Mouse (Mus musculus) kidney, embryonic 15.5 days (tissue): ENCODE measurements around the gene Pkm. TPM values are rescaled to one million over a fixed set of nuclear protein-coding genes. Genes with fewer than 3 reads are reported as not detected.

Source experiments
- ATAC-seq: fragments of 200-750 bp; cut with Nextera tagmentation; replicated peaks from 2 replicates; pipeline ENCODE4 v1.8.0; 2017; ENCODE audit warnings: moderate TSS enrichment; ENCODE audit not compliant: low FRiP score
- H3K27ac ChIP-seq: fragments of 300-500 bp; sonication (generic); 2 replicates; pipeline ENCODE4 v1.5.1; 2015; ENCODE audit warnings: mild to moderate bottlenecking, inconsistent platforms
- H3K27me3 ChIP-seq: fragments of 300-500 bp; sonication (generic); 2 replicates; pipeline ENCODE4 v1.6.1; 2015; ENCODE audit warnings: inconsistent platforms
- H3K36me3 ChIP-seq: fragments of 300-500 bp; sonication (generic); 2 replicates; pipeline ENCODE4 v1.6.1; 2015; ENCODE audit warnings: inconsistent platforms
- H3K4me1 ChIP-seq: fragments of 300-500 bp; sonication (generic); 2 replicates; pipeline ENCODE4 v1.6.1; 2015; ENCODE audit warnings: inconsistent platforms
- H3K4me2 ChIP-seq: fragments of 300-500 bp; sonication (generic); 2 replicates; pipeline ENCODE4 v1.6.1; 2015; ENCODE audit warnings: moderate library complexity, mild to moderate bottlenecking, inconsistent platforms
- H3K4me3 ChIP-seq: fragments of 300-500 bp; sonication (generic); replicated peaks from 2 replicates; pipeline ENCODE4 v1.5.1; 2015; ENCODE audit warnings: mild to moderate bottlenecking, inconsistent platforms
- H3K9ac ChIP-seq: fragments of 300-500 bp; sonication (generic); 2 replicates; pipeline ENCODE4 v1.6.1; 2015; ENCODE audit warnings: mild to moderate bottlenecking, inconsistent platforms
- H3K9me3 ChIP-seq: fragments of 300-500 bp; sonication (generic); replicated peaks from 2 replicates; pipeline ENCODE4 v1.6.1; 2016; ENCODE audit warnings: inconsistent platforms
- WGBS: fragments of 180-500 bp; shearing (Covaris S2); methylation state at CpG from one replicate; pipeline ENCODE4 v1.1.7; 2015; ENCODE audit warnings: mixed read lengths; 5-methylcytosine and 5-hydroxymethylcytosine counted together
- polyA plus RNA-seq: library from polyadenylated mRNA; unstranded; fragments of >200 nt; fragmentation: Nextera tagmentation; extraction: Ambion mirVana; gene quantifications from 2 replicates; pipeline ENCODE4 v1.2.1, GENCODE M21; 2015

Pkm gene
- polyA plus RNA-seq, 1 experiment from 2014 or later: 1,340 TPM

DNA sequence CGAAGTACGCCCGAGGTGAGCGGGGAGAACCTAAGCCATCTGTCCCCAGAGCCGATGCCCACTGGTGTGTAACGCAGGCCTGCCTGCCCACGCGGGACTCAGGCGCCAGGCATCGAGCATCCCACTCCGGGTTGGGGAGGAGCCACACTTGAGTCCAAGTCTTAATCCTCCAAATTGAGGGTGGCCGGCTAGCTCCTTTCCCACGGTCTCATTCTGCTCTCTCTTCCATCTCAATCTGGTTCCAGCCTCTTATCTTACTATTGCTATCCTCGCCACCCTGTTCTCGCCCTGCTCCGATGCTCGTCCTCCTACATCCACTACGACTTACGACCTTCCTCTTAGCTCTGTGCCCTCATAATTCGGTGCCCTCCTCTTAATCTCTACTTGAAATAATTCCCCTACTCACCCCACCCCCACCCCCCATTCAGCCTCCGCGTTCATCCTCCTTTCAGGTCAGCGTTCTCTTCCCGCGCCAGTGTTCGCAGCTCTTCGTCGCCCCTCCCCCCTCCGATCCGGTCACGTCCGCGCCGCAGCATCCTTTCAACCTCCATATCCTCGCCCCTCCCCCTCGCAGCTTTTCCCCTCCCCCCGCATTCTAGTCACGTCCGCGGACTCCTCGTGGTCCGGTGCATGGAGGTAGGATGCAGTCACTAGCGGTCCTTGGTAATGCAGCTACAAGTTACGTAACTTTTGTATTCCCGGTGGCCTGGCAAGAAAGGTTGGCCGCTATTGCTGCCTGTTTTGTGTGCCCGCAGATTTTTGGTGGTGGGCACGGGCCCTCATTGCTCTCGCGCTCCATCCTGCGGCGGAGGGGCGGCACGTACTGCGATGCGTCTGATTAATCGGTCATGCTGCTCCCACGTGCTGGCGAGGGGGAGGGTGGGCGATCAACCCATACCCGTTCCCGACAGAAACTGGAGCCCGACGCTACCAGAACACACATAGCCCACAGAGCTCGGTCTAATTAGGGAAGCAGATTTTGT is 758 bp downstream of the Pkm start:
- Histone ChIP-seq H3K4me1 (peaks cover 45% of the 10 kb centered on the region), H3K9ac (peak overlapping the region; percentile 89), H3K36me3 (peaks cover 21% of the 10 kb centered on the region), H3K27me3 (no peaks in the 10 kb centered on the region), H3K27ac (peak overlapping the region; percentile 98), H3K9me3 (no peaks in the 10 kb centered on the region), H3K4me3 (peak overlapping the region; percentile 93), H3K4me2 (peak overlapping the region; percentile 75)
- under 1% methylated on average over 65 of the region's 65 CpGs for WGBS
- peak; percentile 27 for ATAC-seq

DNA sequence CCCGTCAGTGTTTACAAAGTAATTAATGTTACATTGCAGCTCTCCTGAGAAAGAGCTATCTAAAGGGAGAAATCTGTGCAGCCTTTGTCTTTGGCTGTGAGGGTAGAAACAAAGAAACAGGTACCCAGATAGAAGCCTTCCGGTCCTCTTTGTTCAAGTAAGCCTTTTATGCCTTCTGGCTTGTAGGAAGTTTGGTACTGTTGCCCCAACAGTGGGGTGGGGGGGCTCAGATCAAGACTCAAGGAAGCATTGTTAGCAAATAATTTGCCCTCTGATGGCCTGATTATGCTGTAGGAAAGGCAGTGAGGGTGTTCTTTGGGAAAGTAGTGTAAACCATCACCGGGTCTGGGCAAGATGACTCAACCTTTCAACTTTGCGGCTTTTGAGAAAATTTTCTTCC is 2.0 kb downstream of the Pkm start:
- no peaks in the 10 kb centered on the region for H3K27me3 ChIP-seq
- H3K4me1 ChIP-seq: peaks cover 53% of the 10 kb centered on the region
- peaks cover 33% of the 10 kb centered on the region for H3K36me3 ChIP-seq
- H3K4me3 ChIP-seq: peak overlapping the region; percentile 93
- WGBS: 7% methylated on average over 4 of the region's 4 CpGs
- H3K9me3 ChIP-seq: no peaks in the 10 kb centered on the region
- peak overlapping the region; percentile 75 for H3K4me2 ChIP-seq
- H3K27ac ChIP-seq: peak overlapping the region; percentile 98
- peak overlapping the region; percentile 89 for H3K9ac ChIP-seq
- no peak for ATAC-seq

DNA sequence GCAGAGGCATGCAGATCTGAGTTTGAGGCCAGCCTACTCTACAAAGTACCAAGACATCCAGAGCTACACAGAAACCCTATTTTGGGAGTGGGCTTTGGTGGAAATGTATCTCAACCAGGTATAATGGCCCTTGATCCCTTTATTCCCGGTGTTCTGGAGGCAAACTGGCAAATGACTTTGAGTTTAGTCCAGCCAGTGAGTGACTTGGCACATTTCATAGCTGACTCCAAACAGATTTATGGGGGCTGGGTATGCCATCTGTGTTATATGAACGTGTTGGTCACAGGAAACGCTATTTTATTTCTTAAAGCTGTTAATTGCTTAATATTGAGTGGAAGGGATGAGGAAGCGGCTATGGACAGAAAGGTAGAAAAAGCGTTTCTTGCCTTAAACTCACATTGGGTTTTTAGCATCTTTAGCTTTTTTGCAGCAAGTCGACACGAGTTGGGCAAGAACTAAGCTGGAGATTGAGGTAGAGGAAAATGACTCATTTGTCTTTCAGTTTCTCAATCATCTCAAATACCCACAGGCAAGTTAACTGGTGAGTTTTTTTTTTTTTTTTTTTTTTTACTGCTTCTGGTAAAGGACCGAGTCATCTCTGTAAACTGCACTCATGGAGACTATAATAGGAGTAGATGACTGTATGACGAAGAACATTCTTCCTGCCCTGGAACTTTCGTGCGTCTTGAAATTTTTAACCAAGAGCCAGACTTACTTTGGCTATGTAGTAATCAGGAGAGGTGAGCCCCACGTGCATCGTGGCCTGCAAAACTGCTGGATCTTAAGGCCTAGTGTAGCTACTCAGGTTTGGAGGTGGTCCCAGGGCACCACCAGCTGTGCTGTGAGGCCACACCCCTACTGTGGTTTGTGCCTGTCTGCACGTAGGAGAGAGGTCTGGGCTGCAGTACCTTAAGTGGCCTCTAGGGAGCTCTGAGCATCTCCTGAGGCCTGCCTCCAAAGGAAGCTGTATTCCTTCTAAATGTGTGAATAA is 3.2 kb downstream of the Pkm start:
- Histone ChIP-seq H3K4me2 (peak overlapping the region; percentile 75), H3K9me3 (no peaks in the 10 kb centered on the region), H3K9ac (no peak overlapping the region), H3K4me3 (peak overlapping the region; percentile 93), H3K36me3 (peaks cover 45% of the 10 kb centered on the region), H3K27me3 (no peaks in the 10 kb centered on the region), H3K4me1 (peaks cover 64% of the 10 kb centered on the region), H3K27ac (peak overlapping the region; percentile 69)
- 23% methylated on average over 14 of the region's 14 CpGs for WGBS
- ATAC-seq: peak; percentile 15; the same call in 1 of the 2 replicates

DNA sequence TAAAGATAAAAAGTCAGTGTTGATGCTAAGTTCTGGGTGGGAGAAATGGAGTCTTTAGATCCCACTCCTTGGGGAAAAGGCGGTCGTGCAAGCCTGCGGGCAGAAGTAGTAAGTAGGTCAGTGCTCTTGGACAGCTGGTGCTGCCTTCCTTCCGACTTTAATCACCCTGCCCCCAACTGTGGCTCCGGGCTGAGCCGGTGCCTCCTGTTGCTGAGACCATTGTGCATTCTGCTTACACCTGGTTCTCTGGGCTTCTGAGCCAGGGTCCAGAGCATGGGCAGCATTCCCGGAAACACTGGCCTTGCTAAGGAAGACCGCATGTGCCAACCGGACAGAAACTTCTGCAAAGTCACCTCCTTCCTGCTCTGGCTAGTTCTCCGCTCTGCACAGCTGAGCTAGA is 4.3 kb downstream of the Pkm start:
- Histone ChIP-seq H3K9ac (no peak overlapping the region), H3K4me1 (peaks cover 71% of the 10 kb centered on the region), H3K4me3 (peak overlapping the region; percentile 93; the same call in 1 of the 2 replicates), H3K4me2 (peak overlapping the region; percentile 75), H3K9me3 (no peaks in the 10 kb centered on the region), H3K27me3 (no peaks in the 10 kb centered on the region), H3K27ac (peak overlapping the region; percentile 69), H3K36me3 (peaks cover 56% of the 10 kb centered on the region)
- 54% methylated on average over 10 of the region's 10 CpGs for WGBS
- ATAC-seq: no peak

DNA sequence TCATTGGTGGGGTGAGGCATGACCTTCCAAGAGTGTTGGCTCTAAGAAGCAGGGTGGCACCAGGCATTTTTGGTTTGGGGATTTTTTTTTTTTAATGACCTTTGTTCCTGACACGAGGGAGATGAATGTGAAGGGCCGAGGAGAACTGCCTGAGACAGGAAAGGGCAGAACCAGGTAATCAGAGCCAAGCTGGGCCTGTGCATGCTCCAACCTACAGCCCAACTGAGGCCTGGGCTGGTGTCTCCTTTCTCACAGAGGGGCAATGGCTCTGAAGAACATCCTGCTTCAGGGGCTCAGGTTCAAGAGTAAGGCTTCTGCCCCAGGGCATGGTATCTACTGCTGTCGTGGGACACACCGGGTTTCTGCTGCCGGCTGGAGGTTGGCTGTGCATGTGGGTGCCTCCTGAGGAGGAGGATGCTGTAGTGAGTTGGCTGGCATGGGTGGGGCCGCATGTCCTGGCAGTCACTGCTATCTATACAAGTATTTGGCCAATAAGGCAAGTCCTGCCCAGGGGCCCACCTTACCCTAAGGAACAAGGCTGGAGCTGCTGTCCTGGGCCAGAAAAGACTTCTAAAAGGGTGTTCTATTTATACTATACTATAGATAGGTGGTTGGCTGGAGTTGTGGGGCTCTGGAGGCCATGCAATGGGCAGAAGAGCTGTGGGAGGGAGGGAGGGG is 5.3 kb downstream of the Pkm start:
- ATAC-seq: no peak
- Histone ChIP-seq H3K27me3 (no peaks in the 10 kb centered on the region), H3K9me3 (no peaks in the 10 kb centered on the region), H3K4me3 (no peak overlapping the region), H3K4me2 (peak overlapping the region; percentile 75; the same call in 1 of the 2 replicates), H3K27ac (no peak overlapping the region), H3K9ac (no peak overlapping the region), H3K4me1 (peaks cover 71% of the 10 kb centered on the region), H3K36me3 (peaks cover 66% of the 10 kb centered on the region)
- WGBS: 65% methylated on average over 6 of the region's 6 CpGs

DNA sequence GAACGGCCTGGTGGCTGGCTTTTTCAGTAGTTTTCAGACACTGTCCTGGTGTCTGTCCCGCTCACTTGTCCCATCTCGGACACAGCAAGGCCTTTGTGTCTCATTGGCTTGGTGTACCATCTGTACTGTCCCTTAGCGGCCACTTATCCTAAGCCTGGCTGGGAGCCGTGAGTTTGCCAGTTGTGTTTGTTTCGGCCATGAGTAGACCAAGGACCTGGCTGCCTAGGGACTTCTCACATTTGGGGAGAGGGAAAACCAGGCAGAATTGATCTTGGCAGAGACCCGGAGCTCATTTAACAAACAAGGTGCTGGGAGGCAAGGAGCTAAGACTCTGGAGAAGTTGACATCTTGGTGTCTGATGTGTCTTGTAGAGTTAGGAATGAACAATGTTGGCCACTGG is 7.1 kb downstream of the Pkm start:
- Histone ChIP-seq H3K9me3 (no peaks in the 10 kb centered on the region), H3K27ac (no peak overlapping the region), H3K9ac (no peak overlapping the region), H3K4me2 (no peak overlapping the region), H3K4me1 (peaks cover 62% of the 10 kb centered on the region), H3K27me3 (no peaks in the 10 kb centered on the region), H3K4me3 (no peak overlapping the region), H3K36me3 (peaks cover 84% of the 10 kb centered on the region)
- 86% methylated on average over 7 of the region's 7 CpGs for WGBS
- no peak for ATAC-seq

DNA sequence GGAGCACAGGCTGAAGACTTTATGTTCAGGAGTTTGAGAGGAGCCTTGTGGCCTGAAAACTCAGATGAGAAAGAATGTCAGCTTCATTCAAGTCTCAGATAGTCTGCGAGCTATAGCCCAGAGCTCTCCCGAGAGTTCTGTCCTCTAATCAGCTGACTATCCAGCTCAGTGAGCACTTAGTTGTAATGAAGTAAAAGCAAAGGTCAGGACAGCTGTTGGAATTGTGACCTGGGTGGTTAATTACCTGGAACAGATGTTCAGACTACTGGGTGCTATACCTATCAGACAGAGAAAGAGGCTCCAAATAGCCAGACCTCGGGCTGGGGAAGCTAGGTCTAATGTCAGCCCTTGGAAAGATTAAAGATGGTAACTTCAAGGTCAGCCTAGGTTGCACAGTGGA is 7.8 kb downstream of the Pkm start:
- Histone ChIP-seq H3K27ac (no peak overlapping the region), H3K27me3 (no peaks in the 10 kb centered on the region), H3K4me1 (peaks cover 54% of the 10 kb centered on the region), H3K36me3 (peaks cover 91% of the 10 kb centered on the region), H3K9ac (no peak overlapping the region), H3K4me3 (no peak overlapping the region), H3K4me2 (no peak overlapping the region), H3K9me3 (no peaks in the 10 kb centered on the region)
- ATAC-seq: no peak
- 30% methylated on average over 3 of the region's 3 CpGs for WGBS

DNA sequence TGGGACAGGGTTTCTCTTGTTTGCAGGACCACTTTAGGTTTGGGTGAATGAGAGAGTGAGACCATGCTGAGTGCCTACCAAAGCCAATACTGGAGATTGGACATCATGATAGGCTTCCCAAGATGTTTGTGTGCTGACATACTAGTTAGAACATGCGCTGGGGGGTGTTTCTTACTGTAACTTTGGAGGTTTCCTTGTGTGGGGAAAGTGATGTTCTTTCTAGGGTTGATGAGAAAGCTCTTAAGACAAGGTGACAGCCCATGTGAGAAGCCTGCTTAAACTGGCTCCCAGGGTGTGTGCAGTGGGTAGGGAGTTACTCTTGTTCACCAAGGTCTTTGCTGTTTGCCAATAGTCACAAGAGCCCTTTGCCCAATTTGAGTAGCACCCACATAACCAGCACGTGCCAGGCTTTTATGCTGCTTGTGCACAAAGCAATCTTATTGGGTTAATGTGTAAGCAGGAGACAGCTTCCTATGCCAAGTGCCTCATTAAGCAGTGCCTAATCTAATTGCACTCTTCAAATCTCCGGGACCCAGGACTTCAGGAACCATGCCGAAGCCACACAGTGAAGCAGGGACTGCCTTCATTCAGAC is 8.6 kb downstream of the Pkm start:
- 68% methylated on average over 4 of the region's 4 CpGs for WGBS
- Histone ChIP-seq H3K4me2 (no peak overlapping the region), H3K4me1 (peaks cover 47% of the 10 kb centered on the region), H3K9ac (no peak overlapping the region), H3K36me3 (peaks cover 99% of the 10 kb centered on the region), H3K4me3 (no peak overlapping the region), H3K27me3 (no peaks in the 10 kb centered on the region), H3K9me3 (no peaks in the 10 kb centered on the region), H3K27ac (no peak overlapping the region)
- ATAC-seq: no peak

DNA sequence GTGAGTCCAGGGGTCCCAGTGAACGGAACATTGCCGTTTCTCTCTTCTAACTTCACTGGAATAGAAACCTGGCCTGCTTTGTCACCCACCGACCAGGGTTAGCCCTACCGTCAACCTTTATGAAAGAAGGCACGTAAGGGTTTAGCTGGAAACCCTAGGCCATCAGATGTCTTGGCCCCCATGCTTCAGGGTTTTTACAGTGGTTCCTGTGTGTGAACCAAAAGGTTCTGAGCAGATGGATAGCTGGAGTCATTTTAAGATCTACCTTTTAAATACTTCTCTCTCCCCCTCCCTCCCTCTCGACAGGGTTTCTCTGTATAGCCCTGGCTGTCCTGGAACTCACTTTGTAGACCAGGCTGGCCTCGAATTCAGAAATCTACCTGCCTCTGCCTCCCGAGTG is 9.8 kb downstream of the Pkm start:
- no peak overlapping the region for H3K9ac ChIP-seq
- H3K4me3 ChIP-seq: no peak overlapping the region
- no peaks in the 10 kb centered on the region for H3K9me3 ChIP-seq
- H3K4me2 ChIP-seq: no peak overlapping the region
- 90% methylated on average over 8 of the region's 8 CpGs for WGBS
- no peak overlapping the region for H3K27ac ChIP-seq
- H3K4me1 ChIP-seq: peaks cover 35% of the 10 kb centered on the region
- no peak for ATAC-seq
- H3K36me3 ChIP-seq: peaks cover 100% of the 10 kb centered on the region
- H3K27me3 ChIP-seq: no peaks in the 10 kb centered on the region

DNA sequence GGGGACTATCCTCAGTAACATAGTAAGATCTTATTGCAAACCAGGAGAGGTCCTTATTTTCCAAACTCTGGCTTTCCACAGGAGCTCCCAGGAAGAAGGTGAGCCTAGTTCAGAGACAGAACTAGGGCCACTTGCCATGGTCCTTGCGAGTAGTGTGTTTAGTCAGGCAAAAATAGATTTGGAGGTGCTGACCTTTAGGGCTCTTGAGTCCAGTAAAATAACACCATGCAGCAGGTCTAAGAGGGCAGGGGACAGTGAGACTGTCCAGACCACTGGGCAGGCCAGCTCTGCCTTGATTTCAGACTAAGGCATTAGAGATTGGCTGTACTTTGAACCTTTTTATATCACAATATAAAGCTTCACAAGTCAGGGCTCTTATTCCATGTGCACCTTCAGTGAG is 10.6 kb downstream of the Pkm start:
- no peak overlapping the region for H3K4me2 ChIP-seq
- no peak overlapping the region for H3K27ac ChIP-seq
- peaks cover 100% of the 10 kb centered on the region for H3K36me3 ChIP-seq
- H3K9ac ChIP-seq: no peak overlapping the region
- no peaks in the 10 kb centered on the region for H3K27me3 ChIP-seq
- ATAC-seq: no peak
- H3K4me3 ChIP-seq: no peak overlapping the region
- WGBS: 79% methylated on average over 1 of the region's 1 CpGs
- no peaks in the 10 kb centered on the region for H3K9me3 ChIP-seq
- peaks cover 27% of the 10 kb centered on the region for H3K4me1 ChIP-seq

DNA sequence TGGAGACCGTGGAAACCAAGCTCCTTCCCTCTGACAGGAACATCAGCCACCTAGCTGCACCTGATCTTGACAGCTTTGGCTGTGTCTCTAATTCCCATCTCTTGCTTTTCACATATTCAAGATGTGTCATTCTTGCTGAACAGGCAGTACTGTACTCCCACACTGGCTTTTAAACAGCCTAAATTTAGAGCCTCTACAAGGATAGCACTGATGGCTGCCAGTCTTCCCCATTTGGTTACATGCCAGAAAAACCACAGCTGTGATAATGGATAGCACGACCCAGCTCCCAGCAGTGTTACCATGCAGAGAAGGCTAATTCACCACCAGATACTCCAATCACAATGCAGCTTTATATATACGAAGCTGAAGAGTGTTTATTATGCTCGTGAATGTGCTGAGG is 11.1 kb downstream of the Pkm start:
- no peak overlapping the region for H3K4me3 ChIP-seq
- H3K9me3 ChIP-seq: no peaks in the 10 kb centered on the region
- no peak overlapping the region for H3K9ac ChIP-seq
- H3K4me1 ChIP-seq: peaks cover 22% of the 10 kb centered on the region
- H3K27me3 ChIP-seq: no peaks in the 10 kb centered on the region
- no peak overlapping the region for H3K27ac ChIP-seq
- peaks cover 100% of the 10 kb centered on the region for H3K36me3 ChIP-seq
- H3K4me2 ChIP-seq: no peak overlapping the region
- no peak for ATAC-seq
- 78% methylated on average over 4 of the region's 4 CpGs for WGBS
